Mouse (Mus musculus) lung, postnatal 0 days (tissue): Measurements from ENCODE around the gene Hadh. TPM values are rescaled to one million over a fixed set of nuclear protein-coding genes. Genes with fewer than 3 reads are reported as not detected.

Experiments used
- ATAC-seq: fragments of 200-750 bp; cut with Nextera tagmentation; 2 replicates; pipeline ENCODE4 v1.8.0; 2017; ENCODE audit warnings: moderate library complexity
- DNase-seq: peaks from one replicate; pipeline ENCODE4 v3.0.0-alpha.2; 2016; ENCODE audit warnings: low spot score
- H3K27ac ChIP-seq: fragments of 300-500 bp; sonication (generic); 2 replicates; pipeline ENCODE4 v1.5.1; 2014; ENCODE audit warnings: antibody characterized with exemption, mild to moderate bottlenecking, low read length, mixed read lengths
- H3K27me3 ChIP-seq: fragments of 300-500 bp; sonication (generic); replicated peaks from 2 replicates; pipeline ENCODE4 v1.6.1; 2014; ENCODE audit warnings: low read length, mixed read lengths; ENCODE audit not compliant: insufficient read depth
- H3K36me3 ChIP-seq: fragments of 300-500 bp; sonication (generic); 2 replicates; pipeline ENCODE4 v1.6.1; 2014; ENCODE audit warnings: low read length, mixed read lengths; ENCODE audit not compliant: insufficient read depth
- H3K4me1 ChIP-seq: fragments of 300-500 bp; sonication (generic); 2 replicates; pipeline ENCODE4 v1.6.1; 2014; ENCODE audit warnings: antibody characterized with exemption, low read depth, low read length, mixed read lengths; ENCODE audit not compliant: insufficient read depth
- H3K4me2 ChIP-seq: fragments of 300-500 bp; sonication (generic); replicated peaks from 2 replicates; pipeline ENCODE4 v1.6.1; 2014; ENCODE audit warnings: low read depth, mild to moderate bottlenecking, low read length, moderate library complexity, mixed read lengths
- H3K4me3 ChIP-seq: fragments of 300-500 bp; sonication (generic); 2 replicates; pipeline ENCODE4 v1.5.1; 2014; ENCODE audit warnings: low read depth, low read length
- H3K9ac ChIP-seq: fragments of 300-500 bp; sonication (generic); replicated peaks from 2 replicates; pipeline ENCODE4 v1.6.1; 2014; ENCODE audit warnings: low read depth, mild to moderate bottlenecking
- H3K9me3 ChIP-seq: fragments of 300-500 bp; sonication (generic); 2 replicates; pipeline ENCODE4 v1.6.1; 2016; ENCODE audit warnings: low read length, mixed read lengths
- CTCF ChIP-seq: IDR thresholded peaks from 2 replicates; pipeline ENCODE4 v1.5.1; 2016; ENCODE audit warnings: antibody characterized with exemption, mild to moderate bottlenecking
- EP300 ChIP-seq: IDR thresholded peaks from 2 replicates; pipeline ENCODE4 v1.6.1; 2016; ENCODE audit warnings: antibody characterized with exemption, mild to moderate bottlenecking, control low read depth
- WGBS: fragments of 180-500 bp; shearing (Covaris S2); extraction: QIAGEN DNeasy Blood & Tissue Kit; methylation state at CpG from one replicate; pipeline ENCODE4 v1.1.7; 2014; 5-methylcytosine and 5-hydroxymethylcytosine counted together
- polyA plus RNA-seq: library from polyadenylated mRNA; unstranded; fragments of >200 nt; fragmentation: Nextera tagmentation; extraction: Ambion mirVana; gene quantifications from 2 replicates; pipeline ENCODE4 v1.2.1, GENCODE M21; 2015

Gene Hadh
- polyA plus RNA-seq, 1 experiment from 2014 or later: 119 TPM

DNA sequence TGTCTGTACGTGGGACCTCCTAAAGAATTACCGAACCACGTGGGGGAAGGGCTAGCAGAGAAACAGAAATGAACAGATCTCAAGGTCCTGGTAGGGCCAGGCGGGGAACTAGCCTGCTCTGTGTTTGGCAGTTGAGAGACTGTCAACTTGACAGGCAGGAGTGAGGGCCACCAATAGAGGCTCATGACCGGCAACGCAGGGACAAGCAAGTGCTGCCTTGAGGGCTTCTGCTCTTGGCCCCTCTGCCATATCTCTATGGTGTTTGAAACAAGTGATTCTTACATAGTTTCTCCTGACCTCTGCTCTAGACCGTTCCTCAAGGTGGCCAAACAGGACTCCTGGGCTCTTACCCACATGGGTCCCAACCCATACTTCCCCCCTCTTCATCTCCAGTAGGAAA is 20.3 kb downstream of the Hadh start:
- 70% methylated on average over 7 of the region's 7 CpGs for WGBS

DNA sequence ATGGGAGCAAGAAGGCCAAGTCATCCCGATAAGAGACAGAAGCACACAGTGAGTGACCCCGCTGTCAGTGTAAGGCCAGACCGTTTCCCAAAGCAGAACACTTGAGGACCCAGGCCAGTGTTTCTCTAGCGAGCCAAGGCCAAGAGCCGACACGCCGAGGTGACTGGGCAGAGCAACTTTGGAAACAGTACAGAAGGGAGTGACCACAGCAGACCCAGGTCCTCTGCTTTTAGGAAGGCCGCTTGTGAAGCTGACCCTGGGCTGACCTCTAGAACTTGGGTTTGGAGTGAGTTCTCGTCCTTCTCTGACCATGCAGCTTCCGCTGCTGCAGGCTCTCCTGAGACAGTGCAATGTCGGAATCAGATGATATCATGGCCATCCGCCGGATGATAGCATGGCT is 20.9 kb downstream of the Hadh start:
- H3K27me3 ChIP-seq: no peaks in the 10 kb centered on the region
- H3K4me3 ChIP-seq: no peak overlapping the region
- H3K36me3 ChIP-seq: no peaks in the 10 kb centered on the region
- DNase-seq (no peak), ATAC-seq (no peak)
- H3K9ac ChIP-seq: no peak overlapping the region
- H3K4me1 ChIP-seq: no peaks in the 10 kb centered on the region
- no peaks in the 10 kb centered on the region for H3K9me3 ChIP-seq
- no peak for TF ChIP-seq EP300
- no peak for TF ChIP-seq CTCF
- H3K4me2 ChIP-seq: no peak overlapping the region
- 87% methylated on average over 13 of the region's 13 CpGs for WGBS
- H3K27ac ChIP-seq: no peak overlapping the region

More for the DNA sequence above, 20.3 kb downstream of the Hadh start:
- H3K4me1 ChIP-seq: no peaks in the 10 kb centered on the region
- no peak; the same call in 1 of the 2 replicates for ATAC-seq
- no peak overlapping the region for H3K4me2 ChIP-seq
- H3K27ac ChIP-seq: no peak overlapping the region
- no peak for DNase-seq
- no peaks in the 10 kb centered on the region for H3K27me3 ChIP-seq
- no peak for TF ChIP-seq EP300
- no peak for TF ChIP-seq CTCF
- no peaks in the 10 kb centered on the region for H3K9me3 ChIP-seq
- H3K9ac ChIP-seq: no peak overlapping the region
- no peaks in the 10 kb centered on the region for H3K36me3 ChIP-seq
- H3K4me3 ChIP-seq: no peak overlapping the region

DNA sequence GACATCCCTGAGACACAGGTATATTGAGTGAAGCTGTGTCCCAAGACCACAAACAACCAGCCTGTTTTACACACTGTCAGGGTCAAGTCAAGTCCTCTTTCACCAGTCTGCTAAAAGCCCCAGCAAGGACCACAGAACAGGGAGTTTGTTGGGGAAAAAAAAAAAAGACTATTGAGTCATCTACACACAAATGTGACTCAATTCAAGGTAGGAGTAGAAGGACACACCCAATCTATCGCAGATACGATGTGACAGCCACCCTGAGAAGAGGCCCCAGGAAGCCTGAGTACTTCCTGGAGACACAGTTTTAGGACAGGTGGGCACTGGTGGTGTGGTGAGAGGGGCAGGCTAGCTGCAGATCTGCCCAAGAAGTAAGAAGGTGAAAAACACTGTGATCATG is 21.6 kb downstream of the Hadh start:
- no peak for ATAC-seq
- Histone ChIP-seq H3K4me2 (no peak overlapping the region), H3K9ac (no peak overlapping the region), H3K36me3 (no peaks in the 10 kb centered on the region), H3K27me3 (no peaks in the 10 kb centered on the region), H3K4me1 (no peaks in the 10 kb centered on the region), H3K4me3 (no peak overlapping the region), H3K9me3 (no peaks in the 10 kb centered on the region), H3K27ac (no peak overlapping the region)
- DNase-seq: no peak
- no peak for TF ChIP-seq EP300
- TF ChIP-seq CTCF: no peak
- WGBS: 81% methylated on average over 2 of the region's 2 CpGs

DNA sequence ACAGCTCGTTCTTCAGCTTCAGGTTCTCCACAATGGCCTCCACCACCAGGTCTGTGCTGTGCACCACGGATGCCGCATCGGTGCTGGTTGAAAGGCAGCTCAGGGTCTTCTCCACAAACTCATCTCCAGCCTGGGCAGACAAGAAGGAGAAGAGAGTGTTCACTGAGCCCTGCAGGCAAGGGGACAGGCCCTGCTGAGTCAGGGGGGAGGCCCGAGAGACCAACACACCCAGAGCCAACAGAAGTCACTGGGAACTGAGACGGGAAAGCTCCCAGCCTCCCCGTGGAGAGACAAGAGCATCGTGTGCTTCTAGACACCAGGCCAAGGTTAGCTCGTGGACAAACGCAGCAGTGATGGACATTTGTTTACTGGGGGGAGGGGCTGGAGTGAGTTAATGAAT is 23.5 kb downstream of the Hadh start:
- TF ChIP-seq EP300: no peak
- no peak for TF ChIP-seq CTCF
- H3K9me3 ChIP-seq: no peaks in the 10 kb centered on the region
- H3K36me3 ChIP-seq: no peaks in the 10 kb centered on the region
- H3K4me1 ChIP-seq: no peaks in the 10 kb centered on the region
- 66% methylated on average over 10 of the region's 10 CpGs for WGBS
- no peak overlapping the region for H3K9ac ChIP-seq
- DNase-seq: no peak
- H3K27me3 ChIP-seq: no peaks in the 10 kb centered on the region
- H3K4me3 ChIP-seq: no peak overlapping the region
- no peak overlapping the region for H3K27ac ChIP-seq
- ATAC-seq: no peak
- H3K4me2 ChIP-seq: no peak overlapping the region

DNA sequence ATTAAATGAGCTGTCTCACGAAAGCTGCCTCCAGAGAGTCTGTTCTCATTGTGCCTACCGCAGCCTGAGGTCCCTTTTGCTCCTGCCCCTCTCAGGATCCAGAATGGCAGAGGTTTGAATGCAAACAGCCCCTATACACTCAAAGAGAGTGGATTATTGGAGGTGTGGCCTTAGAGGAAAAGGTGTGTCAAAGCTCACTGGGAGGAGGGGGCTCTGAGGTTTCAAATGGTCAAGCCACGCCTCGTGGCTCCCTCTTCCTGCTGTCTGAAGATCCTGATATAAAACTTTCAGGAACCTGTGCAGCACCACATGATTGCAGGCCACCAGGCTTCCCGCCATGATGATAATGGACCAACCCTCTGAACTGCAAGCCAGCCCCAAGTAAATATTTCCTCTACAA is 24.1 kb downstream of the Hadh start:
- TF ChIP-seq EP300: no peak
- H3K9me3 ChIP-seq: no peaks in the 10 kb centered on the region
- H3K36me3 ChIP-seq: no peaks in the 10 kb centered on the region
- H3K27ac ChIP-seq: no peak overlapping the region
- H3K9ac ChIP-seq: no peak overlapping the region
- H3K4me2 ChIP-seq: no peak overlapping the region
- H3K27me3 ChIP-seq: no peaks in the 10 kb centered on the region
- 83% methylated on average over 5 of the region's 5 CpGs for WGBS
- H3K4me3 ChIP-seq: no peak overlapping the region
- H3K4me1 ChIP-seq: no peaks in the 10 kb centered on the region
- DNase-seq (no peak), ATAC-seq (no peak)

DNA sequence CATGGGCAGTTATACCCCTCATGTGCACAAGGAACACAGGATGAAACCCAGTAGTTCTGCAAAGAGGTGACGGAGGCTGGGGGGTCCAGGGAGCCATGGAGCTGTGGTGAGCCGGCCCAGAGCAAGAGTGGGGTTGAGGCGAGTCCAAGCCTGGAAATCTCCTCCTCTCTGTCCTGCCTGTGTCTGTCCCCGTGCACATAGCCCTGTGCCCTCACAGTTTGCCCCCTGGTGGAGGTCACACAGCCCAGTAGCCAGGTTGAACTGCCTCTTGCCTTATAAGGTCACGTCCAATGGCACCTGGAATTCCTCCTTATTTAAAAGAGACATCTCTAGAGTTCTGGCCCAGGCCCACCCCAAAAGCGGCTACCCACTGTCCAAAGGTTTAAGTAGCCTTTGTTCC is 24.5 kb downstream of the Hadh start:
- Histone ChIP-seq H3K27ac (no peak overlapping the region), H3K36me3 (no peaks in the 10 kb centered on the region), H3K27me3 (no peaks in the 10 kb centered on the region), H3K4me3 (no peak overlapping the region), H3K4me1 (no peaks in the 10 kb centered on the region), H3K9me3 (no peaks in the 10 kb centered on the region), H3K9ac (no peak overlapping the region), H3K4me2 (no peak overlapping the region)
- DNase-seq (no peak), ATAC-seq (no peak)
- 78% methylated on average over 6 of the region's 6 CpGs for WGBS
- TF ChIP-seq EP300: no peak
- 0 out of 2 replicates have a peak, but pooled peaks have one; percentile 10 for TF ChIP-seq CTCF

DNA sequence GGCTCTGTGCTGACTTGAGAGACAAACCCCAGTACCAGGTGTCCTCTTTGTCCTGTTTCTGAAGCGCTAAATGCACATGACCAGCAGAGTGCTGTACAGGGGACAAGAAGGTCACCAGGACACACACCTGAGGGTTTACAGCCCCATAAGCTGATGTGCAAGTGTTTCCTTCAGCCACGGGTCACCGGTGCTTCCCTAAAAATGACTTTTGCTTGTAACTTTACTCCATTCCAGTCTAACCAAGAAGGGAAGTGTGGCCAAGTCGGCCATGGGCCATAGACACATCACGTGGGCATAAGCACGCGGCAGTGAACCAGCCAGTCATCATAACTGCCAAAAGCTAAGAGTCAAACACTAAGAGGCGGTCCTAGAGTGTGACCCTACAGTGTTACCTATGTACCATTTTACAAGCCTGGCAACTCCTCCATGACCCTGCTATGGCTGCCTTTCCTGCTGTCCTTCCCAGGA is 25.3 kb downstream of the Hadh start:
- DNase-seq (no peak), ATAC-seq (no peak)
- no peaks in the 10 kb centered on the region for H3K9me3 ChIP-seq
- H3K27me3 ChIP-seq: no peaks in the 10 kb centered on the region
- H3K4me1 ChIP-seq: no peaks in the 10 kb centered on the region
- TF ChIP-seq EP300 (no peak), CTCF (no peak)
- no peak overlapping the region for H3K4me3 ChIP-seq
- WGBS: 88% methylated on average over 8 of the region's 8 CpGs
- H3K27ac ChIP-seq: no peak overlapping the region
- H3K9ac ChIP-seq: no peak overlapping the region
- H3K4me2 ChIP-seq: no peak overlapping the region
- H3K36me3 ChIP-seq: no peaks in the 10 kb centered on the region
